Mouse (Mus musculus): ENCODE results near the gene Tulp3. TPM values are rescaled to one million over a fixed set of nuclear protein-coding genes. Genes with fewer than 3 reads are reported as not detected.
A peak's percentile ranks its signal among the peaks of the same experiment; 100 is the strongest.

Gene Tulp3
- total and polyA plus RNA-seq, 3 experiments, result 3.7 to 13.1 (median 5.5) TPM

DNA sequence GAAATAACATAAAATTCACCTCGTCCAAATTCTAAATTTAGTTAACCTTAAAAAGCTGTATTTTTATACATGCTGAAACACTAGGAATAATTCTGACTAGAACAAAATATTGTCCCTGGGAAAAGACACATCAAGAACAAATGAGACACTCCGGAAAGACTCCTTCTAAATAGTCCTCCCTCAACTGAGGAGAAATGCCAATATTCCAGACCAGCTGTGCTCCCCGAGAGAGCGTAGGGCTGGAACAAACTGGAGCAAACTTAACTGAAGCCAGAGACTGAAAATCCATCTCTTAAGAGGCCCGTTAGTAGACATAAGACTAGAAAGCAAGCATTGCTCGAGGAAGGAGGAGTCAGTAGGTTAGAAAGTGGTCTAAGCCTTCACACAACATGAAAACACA lies 8.9 kb downstream of the Tulp3 start:
- DNase-seq (ENCODE audit: extremely low read depth), result no peak
- no peak overlapping the region for H3K9ac ChIP-seq (ENCODE audit: insufficient read depth, low read depth)
- H3K36me3 ChIP-seq (replicated peaks in 1 of 2; ENCODE audit: control insufficient read depth in 1 of 2, insufficient read depth in 1 of 2, low read length in 1 of 2), result peaks cover 4 to 34% of the 10 kb centered on the region in 2 experiments
- H3K9me3 ChIP-seq (replicated peaks; ENCODE audit: low read length), result no peaks in the 10 kb centered on the region
- no peak for TF ChIP-seq ZMIZ1 (IDR thresholded peaks at IDR 0.05; ENCODE audit: low read depth, low read length)
- TF ChIP-seq RAD21 (IDR thresholded peaks at IDR 0.05; ENCODE audit: low read depth, low read length), result no peak
- TF ChIP-seq IRF4 (IDR thresholded peaks at IDR 0.05; ENCODE audit: low read depth, low read length), result no peak
- TF ChIP-seq USF2 (conservative IDR thresholded peaks at IDR 0.05; ENCODE audit: low read depth, low read length), result no peak
- TF ChIP-seq SIN3A (IDR thresholded peaks at IDR 0.05; ENCODE audit: low read length), result no peak
- TF ChIP-seq POLR2AphosphoS2 (IDR thresholded peaks at IDR 0.05; ENCODE audit: low read depth, low read length), result no peak
- no peak for TF ChIP-seq ETS1 (conservative IDR thresholded peaks at IDR 0.05; ENCODE audit: low read depth, low read length)
- TF ChIP-seq USF1 (IDR thresholded peaks at IDR 0.05; ENCODE audit: low read depth, low read length), result no peak
- TF ChIP-seq SMC3 (IDR thresholded peaks at IDR 0.05; ENCODE audit: low read depth, low read length), result no peak
- no peak for TF ChIP-seq TCF12 (IDR thresholded peaks at IDR 0.05; ENCODE audit: low read depth, low read length)
- TF ChIP-seq MXI1 (IDR thresholded peaks at IDR 0.05; ENCODE audit: low read depth, low read length), result no peak
- TF ChIP-seq BHLHE40 (IDR thresholded peaks at IDR 0.05; ENCODE audit: low read depth, low read length), result no peak
- no peaks in the 10 kb centered on the region for H3K27me3 ChIP-seq (replicated peaks)
- no peak overlapping the region for H3K4me2 ChIP-seq (ENCODE audit: insufficient read depth, low read depth, poor library complexity, severe bottlenecking)
- H3K27ac ChIP-seq (ENCODE audit: insufficient read depth, low read depth), result no peak overlapping the region
- in situ Hi-C loops (cut with MboI; ENCODE audit: low pct_ligation_motif_present, low pct_unique_long_range_greater_than_20kb, low sequenced_read_pairs) (no loop called here), dilution Hi-C loops (cut with MboI; ENCODE audit: extremely low pct_ligation_motif_present, extremely low pct_unique_long_range_greater_than_20kb, low sequenced_read_pairs) (no loop called here)
- no peak overlapping the region for H3K4me3 ChIP-seq (replicated peaks in 1 of 3; ENCODE audit: low read depth in 2 of 3, low read length in 2 of 3, poor library complexity in 1 of 3)
- peaks cover 0 to 8% of the 10 kb centered on the region in 2 experiments; a peak in 2 of 4 replicates for H3K4me1 ChIP-seq (ENCODE audit: control insufficient read depth in 1 of 2, insufficient read depth in 2 of 2)
- H3K79me2 ChIP-seq (replicated peaks; ENCODE audit: control insufficient read depth, extremely low read depth, insufficient read depth, poor library complexity, severe bottlenecking), result no peaks in the 10 kb centered on the region

DNA sequence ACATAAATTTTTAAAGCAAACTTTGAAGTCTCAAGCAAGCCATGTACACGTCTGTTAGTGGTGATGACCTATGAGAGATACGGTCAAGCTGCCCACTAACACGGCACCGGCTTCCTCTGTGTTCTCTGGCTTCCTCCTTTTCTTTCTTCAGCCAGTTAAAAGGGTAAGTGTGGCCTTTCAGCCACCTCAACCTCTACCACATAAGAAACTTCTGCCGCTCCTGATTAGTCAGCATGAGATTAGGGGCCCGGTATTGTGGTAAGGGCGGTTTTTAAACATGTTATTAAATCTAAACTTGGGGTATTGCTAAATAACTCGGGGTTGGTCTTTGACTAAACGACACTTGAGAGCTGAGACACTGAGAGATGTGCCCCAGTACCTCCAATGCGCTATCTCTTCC lies 10.0 kb downstream of the Tulp3 start:
- no peak overlapping the region for H3K9ac ChIP-seq (ENCODE audit: insufficient read depth, low read depth)
- H3K4me3 ChIP-seq (replicated peaks in 1 of 3; ENCODE audit: low read depth in 2 of 3, low read length in 2 of 3, poor library complexity in 1 of 3), result no peak overlapping the region
- in situ Hi-C loops (cut with MboI; ENCODE audit: low pct_ligation_motif_present, low pct_unique_long_range_greater_than_20kb, low sequenced_read_pairs) (no loop called here), dilution Hi-C loops (cut with MboI; ENCODE audit: extremely low pct_ligation_motif_present, extremely low pct_unique_long_range_greater_than_20kb, low sequenced_read_pairs) (no loop called here)
- H3K27ac ChIP-seq (ENCODE audit: insufficient read depth, low read depth), result no peak overlapping the region
- no peaks in the 10 kb centered on the region for H3K9me3 ChIP-seq (replicated peaks; ENCODE audit: low read length)
- H3K36me3 ChIP-seq (replicated peaks in 1 of 2; ENCODE audit: control insufficient read depth in 1 of 2, insufficient read depth in 1 of 2, low read length in 1 of 2), result peaks cover 0 to 30% of the 10 kb centered on the region in 2 experiments
- H3K4me2 ChIP-seq (ENCODE audit: insufficient read depth, low read depth, poor library complexity, severe bottlenecking), result no peak overlapping the region
- H3K4me1 ChIP-seq (ENCODE audit: control insufficient read depth in 1 of 2, insufficient read depth in 2 of 2), result peaks cover 0 to 8% of the 10 kb centered on the region in 2 experiments; a peak in 2 of 4 replicates
- H3K79me2 ChIP-seq (replicated peaks; ENCODE audit: control insufficient read depth, extremely low read depth, insufficient read depth, poor library complexity, severe bottlenecking), result no peaks in the 10 kb centered on the region
- H3K27me3 ChIP-seq (replicated peaks), result no peaks in the 10 kb centered on the region
- no peak for DNase-seq (ENCODE audit: extremely low read depth)
- TF ChIP-seq ELF1 (IDR thresholded peaks at IDR 0.05; ENCODE audit: low read depth, low read length) (no peak), EP300 (IDR thresholded peaks at IDR 0.05; ENCODE audit: low read length) (0 out of 2 replicates have a peak, but pooled peaks have one; percentile 25), IRF4 (IDR thresholded peaks at IDR 0.05; ENCODE audit: low read depth, low read length) (peak; percentile 27; the same call in 1 of the 2 replicates)
